Mouse (Mus musculus) megakaryocyte, embryonic 14.5 days (primary cell): ENCODE data around the gene Maneal.

Experiments used
- FLI1 ChIP-seq: IDR thresholded peaks from 2 replicates; pipeline ENCODE4 v1.6.1; 2012; ENCODE audit warnings: low read length, inconsistent platforms, mixed read lengths
- GATA1 ChIP-seq: IDR thresholded peaks from 3 replicates; pipeline ENCODE4 v1.6.1; 2012; ENCODE audit warnings: mixed read lengths, low read length, inconsistent platforms, borderline replicate concordance

DNA sequence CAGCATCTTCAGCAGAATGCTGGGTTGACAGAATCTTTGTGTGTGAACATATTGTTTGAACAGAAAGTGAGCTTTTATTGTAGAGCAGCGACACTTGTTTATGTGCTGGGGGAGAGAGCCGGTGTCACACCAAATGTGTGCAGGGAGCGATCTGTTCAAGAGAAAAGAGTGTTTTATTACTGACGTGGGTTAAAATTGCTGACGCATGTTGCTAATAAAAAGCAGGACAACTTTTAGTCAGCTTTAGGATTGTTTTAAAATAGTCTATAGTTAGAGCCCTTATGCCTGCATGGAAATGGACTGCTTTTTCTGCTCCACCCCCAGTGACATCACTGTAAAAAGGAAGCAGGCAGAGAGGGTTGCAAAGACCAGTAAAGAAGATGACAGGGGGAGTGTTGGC is 28.9 kb upstream of the Maneal start:
- TF ChIP-seq GATA1 (no peak), FLI1 (no peak)
